Mouse (Mus musculus): ENCODE measurements around the gene Fancc. TPM values are rescaled to one million over a fixed set of nuclear protein-coding genes. Genes with fewer than 3 reads are reported as not detected.

The Fancc gene
- polyA plus RNA-seq (2014; fragmentation: Nextera tagmentation; extraction: Ambion mirVana): 23.7 and 23.9 TPM in 2 replicates

GRCm38 (mm10) chr13:63496646-63497582 lies at the start of gene Fancc:
Fancc (minus strand) TSS chr13:63497278.
- H3K4me2 ChIP-seq: peak within 1 kb of the TSS; percentile 22; the same call in 1 of the 2 replicates
- DNase-seq (ENCODE audit: low spot score, missing footprints): peak; percentile 95
- no peaks in the 10 kb centered on the region for H3K36me3 ChIP-seq (ENCODE audit: control insufficient read depth, insufficient read depth, low read length)
- peaks cover 10% of the 10 kb centered on the region; the same call in 1 of the 2 replicates for H3K4me1 ChIP-seq (ENCODE audit: control insufficient read depth, insufficient read depth, low read length)
- ATAC-seq (ENCODE audit: low FRiP score): peak; percentile 88
- no peaks in the 10 kb centered on the region for H3K9me3 ChIP-seq (ENCODE audit: control insufficient read depth, low read length)
- H3K4me3 ChIP-seq (ENCODE audit: low read depth, low read length): no peak within 1 kb of the TSS
- WGBS: 20% methylated on average over 23 of the region's 23 CpGs
- no peaks in the 10 kb centered on the region for H3K27me3 ChIP-seq (ENCODE audit: control insufficient read depth, insufficient read depth, low read length)
- peak within 1 kb of the TSS; percentile 63; the same call in 1 of the 2 replicates for H3K27ac ChIP-seq (ENCODE audit: low read depth, low read length)
- H3K9ac ChIP-seq (ENCODE audit: low read length): peak within 1 kb of the TSS; percentile 33; the same call in 1 of the 2 replicates

DNA sequence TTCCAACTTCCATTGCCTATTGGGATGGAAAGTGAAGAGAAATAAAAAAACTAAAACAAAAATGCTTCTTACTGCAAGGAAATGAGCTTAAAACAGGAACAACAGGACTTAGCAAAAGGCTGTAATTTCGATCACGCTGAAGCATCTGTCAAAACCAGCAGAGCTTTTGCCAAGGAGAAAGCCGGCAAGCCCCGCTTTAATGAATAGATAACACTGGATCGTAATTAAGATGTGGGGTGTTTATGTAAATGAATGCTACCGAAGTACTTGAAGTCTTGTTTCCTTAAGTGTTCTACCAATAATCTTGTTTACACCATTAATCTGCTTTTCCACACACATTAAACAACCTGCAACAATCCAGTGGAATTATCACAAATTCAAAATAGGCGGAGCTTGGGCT lies 48.2 kb upstream of the Fancc start:
- Histone ChIP-seq H3K4me2 (no peak overlapping the region), H3K9ac (ENCODE audit: low read length) (no peak overlapping the region), H3K27me3 (ENCODE audit: control insufficient read depth, insufficient read depth, low read length) (no peaks in the 10 kb centered on the region), H3K9me3 (ENCODE audit: control insufficient read depth, low read length) (no peaks in the 10 kb centered on the region), H3K4me1 (ENCODE audit: control insufficient read depth, insufficient read depth, low read length) (peaks cover 22% of the 10 kb centered on the region), H3K4me3 (ENCODE audit: low read depth, low read length) (no peak overlapping the region), H3K27ac (ENCODE audit: low read depth, low read length) (no peak overlapping the region; the same call in 1 of the 2 replicates), H3K36me3 (ENCODE audit: control insufficient read depth, insufficient read depth, low read length) (peaks cover 14% of the 10 kb centered on the region)
- no peak for DNase-seq (ENCODE audit: low spot score, missing footprints)
- ATAC-seq (ENCODE audit: low FRiP score): no peak
- WGBS: 74% methylated on average over 7 of the region's 7 CpGs

- no peak overlapping the region for H3K9ac ChIP-seq (ENCODE audit: low read length)
- H3K4me3 ChIP-seq (ENCODE audit: low read depth, low read length): no peak overlapping the region
- DNase-seq (ENCODE audit: low spot score, missing footprints) (no peak), ATAC-seq (ENCODE audit: low FRiP score) (no peak)
- H3K27me3 ChIP-seq (ENCODE audit: control insufficient read depth, insufficient read depth, low read length): no peaks in the 10 kb centered on the region
- no peaks in the 10 kb centered on the region for H3K9me3 ChIP-seq (ENCODE audit: control insufficient read depth, low read length)
- H3K4me2 ChIP-seq: no peak overlapping the region
- 68% methylated on average over 5 of the region's 5 CpGs for WGBS
- H3K36me3 ChIP-seq (ENCODE audit: control insufficient read depth, insufficient read depth, low read length): peaks cover 15% of the 10 kb centered on the region
- H3K27ac ChIP-seq (ENCODE audit: low read depth, low read length): no peak overlapping the region; the same call in 1 of the 2 replicates
- peaks cover 21% of the 10 kb centered on the region for H3K4me1 ChIP-seq (ENCODE audit: control insufficient read depth, insufficient read depth, low read length)
Measured at GRCm38 (mm10) chr13:63544967-63545253, 47.8 kb upstream of the Fancc start.

GRCm38 (mm10) chr13:63544119-63544966 lies 47.3 kb upstream of the Fancc start:
- 67% methylated on average over 13 of the region's 13 CpGs for WGBS
- Histone ChIP-seq H3K27ac (ENCODE audit: low read depth, low read length) (0 out of 2 replicates have a peak overlapping the region, but pooled peaks have one; percentile 36), H3K9ac (ENCODE audit: low read length) (no peak overlapping the region), H3K27me3 (ENCODE audit: control insufficient read depth, insufficient read depth, low read length) (no peaks in the 10 kb centered on the region), H3K4me3 (ENCODE audit: low read depth, low read length) (no peak overlapping the region), H3K4me1 (ENCODE audit: control insufficient read depth, insufficient read depth, low read length) (peaks cover 20% of the 10 kb centered on the region), H3K4me2 (no peak overlapping the region), H3K9me3 (ENCODE audit: control insufficient read depth, low read length) (no peaks in the 10 kb centered on the region), H3K36me3 (ENCODE audit: control insufficient read depth, insufficient read depth, low read length) (peaks cover 20% of the 10 kb centered on the region)
- ATAC-seq (ENCODE audit: low FRiP score): 0 out of 2 replicates have a peak, but pooled peaks have one; percentile 25
- DNase-seq (ENCODE audit: low spot score, missing footprints): no peak

GRCm38 (mm10) chr13:63543459-63543858 lies 46.4 kb upstream of the Fancc start:
- H3K4me1 ChIP-seq (ENCODE audit: control insufficient read depth, insufficient read depth, low read length): peaks cover 15% of the 10 kb centered on the region
- H3K27ac ChIP-seq (ENCODE audit: low read depth, low read length): no peak overlapping the region
- peaks cover 29% of the 10 kb centered on the region for H3K36me3 ChIP-seq (ENCODE audit: control insufficient read depth, insufficient read depth, low read length)
- H3K4me3 ChIP-seq (ENCODE audit: low read depth, low read length): no peak overlapping the region
- H3K4me2 ChIP-seq: no peak overlapping the region
- 69% methylated on average over 6 of the region's 6 CpGs for WGBS
- DNase-seq (ENCODE audit: low spot score, missing footprints): no peak
- no peak for ATAC-seq (ENCODE audit: low FRiP score)
- H3K9ac ChIP-seq (ENCODE audit: low read length): no peak overlapping the region
- H3K27me3 ChIP-seq (ENCODE audit: control insufficient read depth, insufficient read depth, low read length): no peaks in the 10 kb centered on the region
- no peaks in the 10 kb centered on the region for H3K9me3 ChIP-seq (ENCODE audit: control insufficient read depth, low read length)

GRCm38 (mm10) chr13:63542796-63543384 lies 45.8 kb upstream of the Fancc start:
- Histone ChIP-seq H3K4me2 (no peak overlapping the region), H3K36me3 (ENCODE audit: control insufficient read depth, insufficient read depth, low read length) (peaks cover 34% of the 10 kb centered on the region), H3K9ac (ENCODE audit: low read length) (no peak overlapping the region), H3K4me3 (ENCODE audit: low read depth, low read length) (no peak overlapping the region), H3K4me1 (ENCODE audit: control insufficient read depth, insufficient read depth, low read length) (peaks cover 15% of the 10 kb centered on the region), H3K27ac (ENCODE audit: low read depth, low read length) (no peak overlapping the region), H3K9me3 (ENCODE audit: control insufficient read depth, low read length) (no peaks in the 10 kb centered on the region), H3K27me3 (ENCODE audit: control insufficient read depth, insufficient read depth, low read length) (no peaks in the 10 kb centered on the region)
- WGBS: 83% methylated on average over 3 of the region's 3 CpGs
- DNase-seq (ENCODE audit: low spot score, missing footprints): no peak
- no peak for ATAC-seq (ENCODE audit: low FRiP score)

DNA sequence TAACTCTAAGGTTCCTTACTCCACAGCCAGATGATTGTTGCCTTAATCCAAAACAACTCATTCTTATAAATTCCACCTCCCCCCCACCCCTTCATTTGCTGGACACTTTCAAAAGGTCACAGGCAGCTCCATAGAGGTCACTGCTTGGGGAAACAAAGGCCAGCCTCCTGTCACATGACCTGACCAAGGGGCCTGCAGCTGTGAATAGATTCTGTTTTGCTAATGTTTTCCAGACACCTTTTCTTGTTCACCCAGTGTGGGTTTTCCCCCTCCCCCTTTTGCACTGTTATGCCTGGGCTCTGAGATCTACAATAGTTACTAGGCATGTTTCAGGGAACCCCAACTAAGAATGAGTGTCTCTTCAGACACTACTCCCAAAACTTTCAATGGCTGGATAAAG lies 44.4 kb upstream of the Fancc start:
- Histone ChIP-seq H3K4me1 (ENCODE audit: control insufficient read depth, insufficient read depth, low read length) (peaks cover 15% of the 10 kb centered on the region), H3K36me3 (ENCODE audit: control insufficient read depth, insufficient read depth, low read length) (peaks cover 35% of the 10 kb centered on the region), H3K9me3 (ENCODE audit: control insufficient read depth, low read length) (no peaks in the 10 kb centered on the region), H3K27ac (ENCODE audit: low read depth, low read length) (no peak overlapping the region), H3K4me3 (ENCODE audit: low read depth, low read length) (no peak overlapping the region), H3K4me2 (no peak overlapping the region), H3K27me3 (ENCODE audit: control insufficient read depth, insufficient read depth, low read length) (no peaks in the 10 kb centered on the region), H3K9ac (ENCODE audit: low read length) (no peak overlapping the region)
- no peak for DNase-seq (ENCODE audit: low spot score, missing footprints)
- no peak for ATAC-seq (ENCODE audit: low FRiP score)

DNA sequence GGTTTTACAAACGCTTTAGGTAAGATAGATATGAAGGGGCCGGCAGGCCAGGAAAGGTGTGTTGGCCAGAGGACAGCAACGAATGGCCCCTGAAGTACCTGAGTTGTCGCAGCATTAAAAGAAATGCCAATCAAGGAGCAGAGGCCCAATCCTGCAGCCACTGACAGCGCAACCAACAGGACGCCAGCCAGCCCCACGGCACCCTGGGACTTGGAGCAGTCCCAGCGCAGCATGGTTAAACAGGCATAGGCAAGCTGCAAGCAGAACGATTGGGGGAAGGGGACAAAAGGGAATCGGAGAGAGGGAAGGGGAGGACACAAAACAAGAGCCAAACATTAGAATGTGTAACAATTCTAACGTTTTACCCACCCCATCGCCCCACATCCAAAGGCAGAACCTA lies 43.5 kb upstream of the Fancc start:
- Histone ChIP-seq H3K27me3 (ENCODE audit: control insufficient read depth, insufficient read depth, low read length) (no peaks in the 10 kb centered on the region), H3K36me3 (ENCODE audit: control insufficient read depth, insufficient read depth, low read length) (peaks cover 42% of the 10 kb centered on the region), H3K9me3 (ENCODE audit: control insufficient read depth, low read length) (no peaks in the 10 kb centered on the region), H3K27ac (ENCODE audit: low read depth, low read length) (no peak overlapping the region), H3K9ac (ENCODE audit: low read length) (no peak overlapping the region), H3K4me2 (no peak overlapping the region), H3K4me1 (ENCODE audit: control insufficient read depth, insufficient read depth, low read length) (peaks cover 10% of the 10 kb centered on the region), H3K4me3 (ENCODE audit: low read depth, low read length) (no peak overlapping the region)
- DNase-seq (ENCODE audit: low spot score, missing footprints): no peak
- ATAC-seq (ENCODE audit: low FRiP score): no peak
- 89% methylated on average over 12 of the region's 12 CpGs for WGBS

Data from midbrain, embryonic 11.5 days (tissue).